Mouse (Mus musculus) heart, embryonic 12.5 days (tissue): ENCODE measurements around the gene Folr2. TPM values are rescaled to one million over a fixed set of nuclear protein-coding genes. Genes with fewer than 3 reads are reported as not detected.

Source experiments
- ATAC-seq: fragments of 200-750 bp; cut with Nextera tagmentation; 2 replicates; pipeline ENCODE4 v1.8.0; 2017; ENCODE audit warnings: moderate TSS enrichment, moderate library complexity; ENCODE audit not compliant: insufficient number of reproducible peaks, low FRiP score
- H3K27ac ChIP-seq: fragments of 300-500 bp; sonication (generic); 2 replicates; pipeline ENCODE4 v1.5.1; 2016; ENCODE audit warnings: mild to moderate bottlenecking, moderate library complexity; ENCODE audit not compliant: poor library complexity, severe bottlenecking
- H3K27me3 ChIP-seq: fragments of 300-500 bp; sonication (generic); replicated peaks from 2 replicates; pipeline ENCODE4 v1.6.1; 2016; ENCODE audit warnings: mild to moderate bottlenecking, moderate library complexity
- H3K36me3 ChIP-seq: fragments of 300-500 bp; sonication (generic); 2 replicates; pipeline ENCODE4 v1.6.1; 2016; ENCODE audit warnings: mild to moderate bottlenecking, moderate library complexity
- H3K4me1 ChIP-seq: fragments of 300-500 bp; sonication (generic); replicated peaks from 2 replicates; pipeline ENCODE4 v1.6.1; 2016; ENCODE audit warnings: mild to moderate bottlenecking
- H3K4me2 ChIP-seq: fragments of 300-500 bp; sonication (generic); 2 replicates; pipeline ENCODE4 v1.6.1; 2016; ENCODE audit warnings: mild to moderate bottlenecking, moderate library complexity
- H3K4me3 ChIP-seq: fragments of 300-500 bp; sonication (generic); 2 replicates; pipeline ENCODE4 v1.5.1; 2016; ENCODE audit warnings: mild to moderate bottlenecking
- H3K9ac ChIP-seq: fragments of 300-500 bp; sonication (generic); 2 replicates; pipeline ENCODE4 v1.6.1; 2016; ENCODE audit warnings: mild to moderate bottlenecking, moderate library complexity
- H3K9me3 ChIP-seq: fragments of 300-500 bp; sonication (generic); replicated peaks from 2 replicates; pipeline ENCODE4 v1.6.1; 2016; ENCODE audit warnings: mild to moderate bottlenecking, moderate library complexity
- WGBS: fragments of 180-500 bp; shearing (Covaris S2); methylation state at CpG from one replicate; pipeline ENCODE4 v1.1.7; 2016; 5-methylcytosine and 5-hydroxymethylcytosine counted together
- microRNA-seq: library from miRNA; unstranded; fragments of <30 nt; microRNA quantifications from one replicate; pipeline ENCODE4, GENCODE M21; 2017
- polyA plus RNA-seq: library from polyadenylated mRNA; unstranded; fragments of >200 nt; fragmentation: Nextera tagmentation; extraction: Ambion mirVana; gene quantifications from 2 replicates; pipeline ENCODE4 v1.2.1, GENCODE M21; 2016

The Folr2 gene
- polyA plus RNA-seq, 1 experiment from 2014 or later, result not detected

DNA sequence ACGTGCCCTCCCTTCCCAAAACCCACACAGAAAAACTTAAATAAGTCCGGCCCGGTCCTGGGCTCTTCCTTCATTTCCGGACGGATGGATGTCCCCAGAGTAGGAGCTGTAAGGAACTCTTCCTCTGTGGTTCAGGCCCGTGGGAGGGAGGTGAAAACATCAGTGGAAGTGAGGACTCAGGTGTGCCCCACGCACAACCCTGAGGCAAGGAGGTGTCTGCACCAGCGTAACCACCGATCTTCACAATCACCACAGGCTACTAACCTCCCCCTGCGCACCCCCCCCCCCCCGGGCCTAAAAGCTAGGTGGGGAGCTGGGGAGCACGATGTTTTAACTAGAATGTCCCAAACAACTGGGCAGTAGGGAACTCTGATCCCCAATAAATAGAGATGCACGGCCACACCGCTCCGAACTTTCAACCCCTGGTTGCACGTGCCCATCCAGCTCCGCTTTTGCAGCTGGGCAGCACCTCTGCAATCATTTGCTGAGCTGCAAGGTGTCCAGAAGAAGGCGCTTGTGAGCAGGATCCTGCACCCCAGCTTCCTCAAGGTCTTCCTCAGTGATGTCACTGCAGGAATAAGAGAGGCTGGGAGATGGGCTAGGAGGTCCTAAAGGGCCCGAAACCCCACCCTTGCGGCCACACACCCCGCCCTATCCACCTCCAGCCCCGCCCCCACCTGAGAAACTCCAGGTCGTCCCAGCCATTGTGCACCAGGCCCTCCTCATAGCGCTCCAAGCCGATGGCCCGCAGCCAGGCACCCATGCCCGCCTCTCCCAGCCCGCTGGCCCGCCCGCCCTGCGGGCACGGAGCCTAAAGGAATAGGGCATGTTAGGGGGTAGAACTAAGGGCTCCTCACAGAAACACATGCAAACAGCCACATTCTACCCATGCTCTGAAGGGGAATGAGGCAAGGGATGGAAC lies 33.9 kb downstream of the Folr2 start:
- H3K9me3 ChIP-seq, result no peaks in the 10 kb centered on the region
- no peak overlapping the region for H3K27ac ChIP-seq
- peaks cover 53% of the 10 kb centered on the region for H3K36me3 ChIP-seq
- peak overlapping the region; percentile 79; the same call in 1 of the 2 replicates for H3K4me2 ChIP-seq
- WGBS, result 41% methylated on average over 32 of the region's 32 CpGs
- H3K4me1 ChIP-seq, result peaks cover 40% of the 10 kb centered on the region
- H3K9ac ChIP-seq, result no peak overlapping the region
- ATAC-seq, result 0 out of 2 replicates have a peak, but pooled peaks have one; percentile 4
- H3K27me3 ChIP-seq, result peaks cover 37% of the 10 kb centered on the region
- H3K4me3 ChIP-seq, result no peak overlapping the region

DNA sequence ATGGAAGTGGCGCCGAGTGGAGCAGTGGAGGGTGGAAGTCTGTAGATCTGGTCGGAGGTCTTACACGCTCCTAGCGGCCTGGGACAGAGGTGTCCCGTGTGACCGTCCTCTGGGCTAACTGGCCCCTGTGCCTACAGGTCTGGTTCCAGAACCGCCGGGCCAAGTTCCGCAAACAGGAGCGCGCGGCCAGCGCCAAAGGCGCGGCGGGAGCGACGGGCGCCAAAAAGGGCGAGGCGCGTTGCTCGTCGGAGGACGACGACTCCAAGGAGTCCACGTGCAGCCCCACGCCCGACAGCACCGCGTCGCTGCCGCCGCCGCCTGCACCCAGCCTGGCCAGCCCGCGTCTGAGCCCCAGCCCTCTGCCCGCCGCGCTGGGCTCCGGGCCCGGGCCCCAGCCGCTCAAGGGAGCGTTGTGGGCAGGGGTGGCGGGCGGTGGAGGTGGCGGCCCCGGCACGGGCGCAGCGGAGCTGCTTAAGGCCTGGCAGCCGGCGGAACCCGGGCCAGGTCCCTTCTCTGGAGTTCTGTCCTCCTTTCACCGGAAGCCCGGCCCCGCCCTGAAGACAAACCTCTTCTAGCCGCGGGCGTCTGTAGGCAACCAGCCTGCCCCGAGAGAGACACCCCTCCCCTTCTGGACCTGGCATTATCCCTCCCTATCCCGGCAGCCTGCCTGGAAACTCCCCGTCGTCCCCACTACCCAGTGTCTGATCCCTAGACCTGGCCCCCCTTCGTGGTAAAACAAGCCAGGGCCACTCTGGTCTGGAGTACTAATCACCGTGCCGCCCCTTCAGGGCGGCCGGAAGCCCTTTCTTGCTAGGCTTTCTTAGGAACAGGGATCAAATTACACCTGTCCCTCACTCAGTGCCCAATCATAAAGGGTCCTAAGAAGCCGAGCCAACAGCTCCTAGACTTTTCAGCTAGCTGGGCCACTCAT lies 35.2 kb downstream of the Folr2 start:
- WGBS, result 1% methylated on average over 69 of the region's 71 CpGs
- peaks cover 41% of the 10 kb centered on the region for H3K36me3 ChIP-seq
- peak overlapping the region; percentile 60 for H3K27ac ChIP-seq
- H3K27me3 ChIP-seq, result peaks cover 49% of the 10 kb centered on the region
- peak overlapping the region; percentile 79 for H3K4me2 ChIP-seq
- peak overlapping the region; percentile 53 for H3K4me3 ChIP-seq
- H3K9me3 ChIP-seq, result no peaks in the 10 kb centered on the region
- H3K4me1 ChIP-seq, result peaks cover 43% of the 10 kb centered on the region
- ATAC-seq, result peak; percentile 80
- H3K9ac ChIP-seq, result peak overlapping the region; percentile 71

DNA sequence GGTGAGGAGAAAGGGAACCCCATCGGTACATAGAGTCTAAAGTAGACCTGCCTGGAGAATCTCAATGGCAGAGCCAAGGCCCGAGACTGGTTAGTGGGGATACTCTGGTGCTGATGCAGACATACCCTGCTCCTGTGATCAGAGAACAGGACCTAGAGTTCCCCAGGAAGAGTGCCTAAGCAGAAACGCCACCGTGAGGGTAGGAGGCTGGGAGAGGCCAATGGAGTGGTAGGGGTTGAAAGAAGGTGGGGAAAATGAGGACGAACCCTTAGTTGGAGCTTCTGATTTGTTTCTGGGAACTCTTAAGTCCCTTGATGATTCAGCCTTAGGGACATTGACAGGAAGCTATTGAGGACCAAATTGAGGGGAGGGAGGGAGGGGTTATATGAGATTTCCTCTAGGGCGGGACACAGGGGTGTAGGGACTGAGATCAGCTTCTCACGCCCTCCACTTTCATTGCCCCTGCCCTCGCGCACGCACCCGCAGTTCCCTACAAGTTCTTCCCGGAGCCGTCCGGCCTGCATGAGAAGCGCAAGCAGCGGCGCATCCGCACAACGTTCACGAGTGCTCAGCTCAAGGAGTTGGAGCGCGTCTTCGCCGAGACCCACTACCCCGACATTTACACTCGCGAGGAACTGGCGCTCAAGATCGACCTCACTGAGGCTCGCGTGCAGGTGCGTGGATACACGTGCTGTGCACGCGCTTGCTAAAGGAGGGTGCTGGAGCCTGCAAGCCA lies 36.5 kb downstream of the Folr2 start:
- peaks cover 43% of the 10 kb centered on the region for H3K4me1 ChIP-seq
- WGBS, result 3% methylated on average over 35 of the region's 35 CpGs
- H3K36me3 ChIP-seq, result peaks cover 27% of the 10 kb centered on the region
- ATAC-seq, result no peak
- H3K4me3 ChIP-seq, result peak overlapping the region; percentile 53
- H3K27ac ChIP-seq, result no peak overlapping the region
- H3K27me3 ChIP-seq, result peaks cover 55% of the 10 kb centered on the region
- H3K4me2 ChIP-seq, result peak overlapping the region; percentile 79
- no peaks in the 10 kb centered on the region for H3K9me3 ChIP-seq
- no peak overlapping the region for H3K9ac ChIP-seq

DNA sequence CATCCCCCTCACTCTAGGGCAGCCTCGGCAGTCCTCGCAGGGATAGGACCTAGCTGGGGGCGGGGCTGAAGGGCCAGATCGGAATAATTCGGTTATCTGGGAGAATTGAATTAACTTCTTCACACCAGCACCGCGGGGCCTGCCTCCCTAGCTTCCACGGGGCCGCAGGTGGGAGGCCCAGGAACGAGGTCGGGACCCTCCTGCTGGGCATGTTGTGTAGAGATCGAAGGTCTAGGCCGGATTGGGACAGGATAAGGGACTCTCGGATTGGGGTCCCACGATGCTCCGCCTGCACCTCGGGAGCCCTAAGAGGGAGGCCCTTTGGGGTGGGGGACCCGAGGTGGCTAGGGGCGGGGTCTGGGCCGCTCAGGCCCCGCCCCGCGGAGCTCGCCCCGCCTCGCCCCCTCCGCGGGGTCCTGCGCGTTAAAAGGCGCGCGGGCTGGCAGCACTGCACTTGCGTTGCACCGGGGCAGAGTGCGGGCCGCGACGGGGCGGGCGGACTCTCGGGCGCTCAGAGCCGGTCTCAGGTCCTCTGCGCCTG lies 39.1 kb downstream of the Folr2 start, which contains the start of gene Phox2a:
Gene Phox2a, plus strand, starts transcription at position 453 of the 541 bp plus-strand sequence.
- Histone ChIP-seq H3K4me3 (peak within 1 kb of the TSS; percentile 45), H3K36me3 (0 out of 2 replicates have a peak, but pooled peaks cover 2% of the 10 kb centered on the region), H3K9me3 (peaks cover 7% of the 10 kb centered on the region; the same call in 1 of the 2 replicates), H3K4me1 (peaks cover 35% of the 10 kb centered on the region), H3K4me2 (peak within 1 kb of the TSS; percentile 70), H3K9ac (peak within 1 kb of the TSS; percentile 46), H3K27ac (no peak within 1 kb of the TSS), H3K27me3 (peaks cover 55% of the 10 kb centered on the region)
- WGBS, result under 1% methylated on average over 45 of the region's 45 CpGs
- ATAC-seq, result no peak; the same call in 1 of the 2 replicates

Small RNAs within 50 kb of the gene (microRNA-seq; reads per million reads assigned to microRNA genes)
- gene Gm22655, result not detected

Other genes with a start within 250 kb of the Folr2 start
- gene Clpb, start 193.6 kb downstream of the Folr2 start, polyA plus RNA-seq, result 44.8 and 47.8 TPM in 2 replicates
- 0.10 TPM in 1 of 2 replicates, not detected in the other for gene Phox2a, start 38.9 kb downstream of the Folr2 start, polyA plus RNA-seq
- gene Inppl1, start 19.0 kb downstream of the Folr2 start, polyA plus RNA-seq, result 44.8 and 56.8 TPM in 2 replicates
- 58.0 and 61.0 TPM in 2 replicates for gene Anapc15, start 6.5 kb upstream of the Folr2 start, polyA plus RNA-seq
- gene Folr1, start 13.6 kb upstream of the Folr2 start, polyA plus RNA-seq, result 4.1 TPM in 2 replicates
- 128 and 131 TPM in 2 replicates for gene Lamtor1, start 48.7 kb upstream of the Folr2 start, polyA plus RNA-seq
- gene Tomt, start 49.2 kb upstream of the Folr2 start, polyA plus RNA-seq, result 0.42 and 0.45 TPM in 2 replicates
- gene Lrrc51, start 76.7 kb upstream of the Folr2 start, polyA plus RNA-seq, result 4.2 and 5.0 TPM in 2 replicates
- 67.8 and 70.6 TPM in 2 replicates for gene Numa1, start 76.9 kb upstream of the Folr2 start, polyA plus RNA-seq
- 1.8 TPM in 2 replicates for gene Il18bp, start 161.5 kb upstream of the Folr2 start, polyA plus RNA-seq
- 19.9 and 21.3 TPM in 2 replicates for gene Rnf121, start 208.3 kb upstream of the Folr2 start, polyA plus RNA-seq
- gene Xndc1, start 208.3 kb upstream of the Folr2 start, polyA plus RNA-seq, result 26.5 and 27.5 TPM in 2 replicates
- gene Xntrpc, start 208.5 kb upstream of the Folr2 start, polyA plus RNA-seq, result 0.90 and 1.5 TPM in 2 replicates
- 0.15 and 0.58 TPM in 2 replicates for gene Trpc2, start 225.9 kb upstream of the Folr2 start, polyA plus RNA-seq
- gene Art1, start 244.5 kb upstream of the Folr2 start, polyA plus RNA-seq, result 8.0 and 9.0 TPM in 2 replicates